Mouse (Mus musculus) myocyte (in vitro differentiated cells): ENCODE measurements around the gene Negr1. TPM values are rescaled to one million over a fixed set of nuclear protein-coding genes. Genes with fewer than 3 reads are reported as not detected.
A peak's percentile ranks its signal among the peaks of the same experiment; 100 is the strongest.

Experiments used
- H3K27me3 ChIP-seq: one replicate; pipeline ENCODE4 v1.6.1; 2011; ENCODE audit not compliant: control insufficient read depth, insufficient read depth, insufficient read length
- H3K36me3 ChIP-seq: one replicate; pipeline ENCODE4 v1.6.1; 2011; ENCODE audit not compliant: control insufficient read depth, insufficient read depth
- H3K4me2 ChIP-seq: one replicate; pipeline ENCODE4 v1.6.1; 2011; ENCODE audit warnings: low read depth, control low read depth
- H3K4me3 ChIP-seq: one replicate; pipeline ENCODE4 v1.5.1; 2011; ENCODE audit warnings: mild to moderate bottlenecking, control low read depth, moderate library complexity
- H3K79me2 ChIP-seq: one replicate; pipeline ENCODE4 v1.6.1; 2011; ENCODE audit not compliant: control insufficient read depth, insufficient read depth
- H3ac ChIP-seq: one replicate; pipeline ENCODE4 v1.6.1; 2011; ENCODE audit not compliant: control insufficient read depth, insufficient read length
- CEBPB ChIP-seq: IDR thresholded peaks from 2 replicates; pipeline ENCODE4 v1.6.1; 2011; ENCODE audit warnings: mild to moderate bottlenecking, moderate library complexity; ENCODE audit not compliant: poor library complexity, insufficient read depth, severe bottlenecking
- E2F4 ChIP-seq: IDR thresholded peaks from one replicate; pipeline ENCODE4 v1.6.1; 2011; ENCODE audit warnings: mild to moderate bottlenecking, control low read depth, moderate library complexity; ENCODE audit not compliant: insufficient read depth
- MAX ChIP-seq: IDR thresholded peaks from one replicate; pipeline ENCODE4 v1.6.1; 2011; ENCODE audit warnings: low read depth, mild to moderate bottlenecking, control low read depth
- MYOD1 ChIP-seq, 3 experiments: IDR thresholded peaks; one replicate each; pipeline ENCODE4 v1.6.1; 2011; ENCODE audit warnings: control low read depth in 2 of 3, low read depth in 2 of 3, mild to moderate bottlenecking in 2 of 3, moderate library complexity in 1 of 3; ENCODE audit not compliant: insufficient read length in 2 of 3, control insufficient read depth in 1 of 3
- MYOG ChIP-seq, 3 experiments: IDR thresholded peaks; one replicate each; pipeline ENCODE4 v1.6.1; 2011; ENCODE audit warnings: control low read depth in 2 of 3, low read depth in 2 of 3, mild to moderate bottlenecking in 2 of 3; ENCODE audit not compliant: insufficient read length in 2 of 3, control insufficient read depth in 1 of 3, insufficient read depth in 1 of 3
- POLR2A ChIP-seq: IDR thresholded peaks from one replicate; pipeline ENCODE4 v1.6.1; 2011; ENCODE audit warnings: low read depth, mild to moderate bottlenecking, control low read depth, moderate library complexity; ENCODE audit not compliant: insufficient read length
- POLR2AphosphoS2 ChIP-seq: IDR thresholded peaks from one replicate; pipeline ENCODE4 v1.6.1; 2011; ENCODE audit warnings: low read depth, control low read depth; ENCODE audit not compliant: insufficient read length
- REST ChIP-seq: IDR thresholded peaks from one replicate; pipeline ENCODE4 v1.6.1; 2011; ENCODE audit warnings: mild to moderate bottlenecking, control low read depth, moderate library complexity; ENCODE audit not compliant: insufficient read depth, insufficient read length
- SRF ChIP-seq: IDR thresholded peaks from one replicate; pipeline ENCODE4 v1.6.1; 2011; ENCODE audit warnings: low read depth; ENCODE audit not compliant: control insufficient read depth, insufficient read length
- TCF12 ChIP-seq: IDR thresholded peaks from one replicate; pipeline ENCODE4 v1.6.1; 2011; ENCODE audit warnings: mild to moderate bottlenecking, control low read depth; ENCODE audit not compliant: poor library complexity, insufficient read depth, severe bottlenecking
- TCF3 ChIP-seq: IDR thresholded peaks from one replicate; pipeline ENCODE4 v1.6.1; 2011; ENCODE audit warnings: low read depth, control low read depth; ENCODE audit not compliant: insufficient read length
- USF1 ChIP-seq: IDR thresholded peaks from one replicate; pipeline ENCODE4 v1.6.1; 2011; ENCODE audit warnings: low read depth, mild to moderate bottlenecking, control low read depth, moderate library complexity
- polyA plus RNA-seq: library from polyadenylated mRNA; unstranded; fragments of >200 nt; fragmentation: generic; extraction: Trizol; gene quantifications from one replicate; pipeline ENCODE4 v1.2.1, GENCODE M21; 2012; ENCODE audit warnings: missing spikeins

Gene Negr1
- polyA plus RNA-seq, 1 experiment = 0.01 TPM

GRCm38 (mm10) chr3:156559826-156560471 lies 1.6 kb upstream of the Negr1 start:
- TF ChIP-seq POLR2A (no peak), POLR2AphosphoS2 (no peak), USF1 (no peak), MYOD1 (IDR thresholded peaks at IDR 0.05; ENCODE audit: control insufficient read depth in 1 of 3, insufficient read length in 2 of 3, low read depth in 2 of 3) (no peak), E2F4 (no peak), TCF3 (no peak), MAX (no peak), MYOG (IDR thresholded peaks at IDR 0.05; ENCODE audit: control insufficient read depth in 1 of 3, insufficient read depth in 1 of 3, insufficient read length in 2 of 3, low read depth in 2 of 3) (no peak)
- no peak overlapping the region for H3K4me2 ChIP-seq
- no peaks in the 10 kb centered on the region for H3K36me3 ChIP-seq
- H3K79me2 ChIP-seq = no peaks in the 10 kb centered on the region
- no peak overlapping the region for H3ac ChIP-seq
- H3K4me3 ChIP-seq = no peak overlapping the region
- no peaks in the 10 kb centered on the region for H3K27me3 ChIP-seq

- no peaks in the 10 kb centered on the region for H3K79me2 ChIP-seq
- no peak overlapping the region for H3K4me2 ChIP-seq
- no peaks in the 10 kb centered on the region for H3K36me3 ChIP-seq
- TF ChIP-seq POLR2A (peak; percentile 32), SRF (no peak), CEBPB (no peak)
- H3ac ChIP-seq = no peak overlapping the region
- no peaks in the 10 kb centered on the region for H3K27me3 ChIP-seq
- H3K4me3 ChIP-seq = peak overlapping the region; percentile 3
Observed at GRCm38 (mm10) chr3:156560766-156561165, 828 bp upstream of the Negr1 start.

- Histone ChIP-seq H3K36me3 (no peaks in the 10 kb centered on the region), H3K4me2 (no peak overlapping the region), H3K79me2 (no peaks in the 10 kb centered on the region), H3K4me3 (no peak overlapping the region), H3ac (no peak overlapping the region), H3K27me3 (no peaks in the 10 kb centered on the region)
- TF ChIP-seq E2F4 (no peak), MAX (no peak), SRF (no peak), MYOG (IDR thresholded peaks at IDR 0.05; ENCODE audit: control insufficient read depth in 1 of 3, insufficient read depth in 1 of 3, insufficient read length in 2 of 3, low read depth in 2 of 3) (no peak), TCF3 (no peak), REST (no peak), CEBPB (no peak), POLR2AphosphoS2 (no peak), USF1 (no peak), POLR2A (no peak), TCF12 (no peak), MYOD1 (IDR thresholded peaks at IDR 0.05; ENCODE audit: control insufficient read depth in 1 of 3, insufficient read length in 2 of 3, low read depth in 2 of 3) (no peak)
Observed at GRCm38 (mm10) chr3:156562424-156562785, 811 bp downstream of the Negr1 start.

- H3K27me3 ChIP-seq = no peaks in the 10 kb centered on the region
- H3K4me2 ChIP-seq = no peak overlapping the region
- no peak overlapping the region for H3K4me3 ChIP-seq
- no peak overlapping the region for H3ac ChIP-seq
- TF ChIP-seq REST (no peak), USF1 (no peak), MYOD1 (IDR thresholded peaks at IDR 0.05; ENCODE audit: control insufficient read depth in 1 of 3, insufficient read length in 2 of 3, low read depth in 2 of 3) (no peak), POLR2A (no peak), TCF3 (no peak), TCF12 (no peak), SRF (no peak), POLR2AphosphoS2 (no peak), CEBPB (no peak)
- H3K36me3 ChIP-seq = no peaks in the 10 kb centered on the region
- no peaks in the 10 kb centered on the region for H3K79me2 ChIP-seq
Observed at GRCm38 (mm10) chr3:156562796-156563195, 1.2 kb downstream of the Negr1 start.

- H3K4me3 ChIP-seq = no peak overlapping the region
- H3K79me2 ChIP-seq = no peaks in the 10 kb centered on the region
- no peaks in the 10 kb centered on the region for H3K27me3 ChIP-seq
- no peaks in the 10 kb centered on the region for H3K36me3 ChIP-seq
- H3K4me2 ChIP-seq = no peak overlapping the region
- TF ChIP-seq SRF = no peak
- TF ChIP-seq E2F4 = no peak
- no peak for TF ChIP-seq MYOG (IDR thresholded peaks at IDR 0.05; ENCODE audit: control insufficient read depth in 1 of 3, insufficient read depth in 1 of 3, insufficient read length in 2 of 3, low read depth in 2 of 3)
- no peak for TF ChIP-seq TCF3
- TF ChIP-seq REST = no peak
- TF ChIP-seq USF1 = no peak
- TF ChIP-seq MAX = no peak
- no peak for TF ChIP-seq POLR2AphosphoS2
- no peak for TF ChIP-seq MYOD1 (IDR thresholded peaks at IDR 0.05; ENCODE audit: control insufficient read depth in 1 of 3, insufficient read length in 2 of 3, low read depth in 2 of 3)
- TF ChIP-seq TCF12 = no peak
- TF ChIP-seq CEBPB = no peak
- TF ChIP-seq POLR2A = no peak
- H3ac ChIP-seq = no peak overlapping the region
Observed at GRCm38 (mm10) chr3:156563353-156563752, 1.8 kb downstream of the Negr1 start.
